Mouse (Mus musculus): Measurements from ENCODE around the gene Slc25a14.

Slc25a14 gene

DNA sequence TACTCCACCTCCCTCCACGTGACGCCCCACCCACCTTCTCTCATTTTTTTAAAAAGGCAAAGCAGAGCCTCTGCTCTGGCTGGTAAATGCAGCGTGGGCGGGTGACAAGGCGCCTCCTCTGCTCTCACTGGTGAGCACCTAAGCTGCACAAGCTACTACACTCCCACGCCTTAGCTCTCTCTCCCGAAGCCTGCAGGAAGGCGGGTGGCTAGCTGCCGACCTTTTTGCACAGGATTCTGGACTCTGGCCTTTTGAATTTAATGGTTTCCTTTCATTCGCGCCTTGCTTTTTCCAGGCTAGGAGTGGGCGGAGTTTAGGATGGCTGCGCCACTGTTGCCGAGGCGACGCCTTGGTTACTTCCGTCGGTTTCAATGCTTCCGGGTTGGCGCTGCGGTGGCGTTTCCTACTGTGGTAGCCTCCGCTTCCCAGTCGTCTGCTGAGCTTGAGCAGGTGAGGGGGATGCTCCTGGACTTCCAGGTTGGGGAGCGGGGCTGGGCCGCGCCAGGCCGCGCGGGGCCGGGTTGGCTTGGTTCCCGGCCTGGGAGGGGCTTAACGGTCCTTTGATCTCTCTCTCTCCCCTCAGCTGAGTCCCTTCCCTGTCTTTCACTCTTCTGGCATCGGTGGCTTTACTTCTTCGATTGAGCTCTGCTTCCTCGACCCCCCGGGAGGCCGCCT lies at the start of gene Slc25a14:
TSS of gene Slc25a14 (plus strand) at position 35 of the 675 bp plus-strand sequence.
- peak; percentile 68 for DNase-seq (ENCODE audit: low read depth, low spot score)

DNA sequence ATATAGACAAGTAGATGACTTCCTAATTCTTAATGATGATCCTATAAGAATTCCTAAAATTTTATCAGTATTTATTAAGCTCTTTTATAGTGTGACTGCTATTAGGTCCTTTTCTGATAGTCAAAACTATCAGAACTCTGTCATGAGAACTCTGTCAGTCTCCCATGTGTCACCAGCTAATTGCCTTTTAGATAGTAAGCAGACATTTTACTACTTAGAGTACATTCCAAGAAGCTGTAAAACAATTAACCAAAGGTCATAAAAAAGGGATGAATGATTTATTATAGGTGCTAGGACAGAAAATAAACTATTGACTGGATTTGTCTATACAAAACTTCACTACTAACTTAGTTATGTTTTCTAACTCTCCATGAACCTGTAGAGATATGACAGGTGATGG lies 39.9 kb upstream of the Slc25a14 start:
- no peak for DNase-seq (ENCODE audit: low read depth, low spot score)

DNA sequence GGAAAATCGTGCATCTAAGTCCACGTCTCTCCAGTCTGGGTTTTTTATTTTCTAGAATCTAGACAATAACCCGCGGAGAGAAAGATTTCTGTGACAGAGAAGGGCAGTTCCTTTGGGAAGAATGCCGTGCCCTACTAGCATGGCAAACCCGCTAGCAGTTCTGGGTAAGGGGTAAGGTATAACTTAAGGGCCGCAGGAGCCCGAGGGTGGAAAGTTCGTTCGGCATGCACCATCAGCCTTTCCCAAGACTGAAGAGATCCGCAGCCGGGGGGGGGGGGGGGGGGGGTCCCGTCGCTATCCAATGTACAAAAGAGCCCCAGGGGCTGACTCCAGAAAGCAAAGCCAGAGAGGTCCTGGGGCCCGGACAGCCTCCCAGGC lies 29.5 kb upstream of the Slc25a14 start:
- DNase-seq (ENCODE audit: low read depth, low spot score), result no peak

DNA sequence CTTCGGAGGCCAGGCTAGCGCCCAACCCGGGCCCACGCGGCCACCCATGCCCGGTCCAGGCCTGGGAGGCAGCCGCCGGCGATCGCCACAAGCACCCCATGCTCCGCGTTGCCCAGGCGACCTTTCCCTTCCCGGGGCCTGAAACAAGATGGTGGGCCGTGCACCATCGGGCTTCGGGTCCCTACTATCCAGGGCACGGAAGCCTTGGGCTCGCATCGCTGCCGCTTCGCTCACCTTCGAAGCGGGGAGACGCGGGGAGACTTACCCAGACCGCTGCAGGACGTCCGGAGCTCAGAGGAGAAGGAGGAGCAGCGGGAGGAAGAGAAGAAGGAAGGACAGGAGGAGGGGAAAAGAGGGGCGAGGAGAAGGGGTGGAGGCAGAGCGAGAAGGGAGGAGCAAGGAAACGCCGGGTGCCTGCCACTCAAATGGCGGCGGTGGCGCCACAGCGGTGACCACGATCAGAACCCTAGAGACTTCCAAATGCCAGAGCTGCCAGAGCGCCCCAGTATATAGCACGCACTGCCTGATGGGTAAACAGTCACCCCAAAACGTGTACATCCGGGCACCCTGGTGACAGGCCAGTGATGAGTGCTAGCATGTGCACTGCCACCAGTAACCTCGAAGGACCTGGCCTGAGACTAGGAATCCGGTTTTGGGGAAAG lies 29.0 kb upstream of the Slc25a14 start, which contains the start of gene Zfp280c:
TSS of gene Zfp280c (minus strand) at position 406 of the 662 bp plus-strand sequence.
- peak; percentile 38 for DNase-seq (ENCODE audit: low read depth, low spot score)

DNA sequence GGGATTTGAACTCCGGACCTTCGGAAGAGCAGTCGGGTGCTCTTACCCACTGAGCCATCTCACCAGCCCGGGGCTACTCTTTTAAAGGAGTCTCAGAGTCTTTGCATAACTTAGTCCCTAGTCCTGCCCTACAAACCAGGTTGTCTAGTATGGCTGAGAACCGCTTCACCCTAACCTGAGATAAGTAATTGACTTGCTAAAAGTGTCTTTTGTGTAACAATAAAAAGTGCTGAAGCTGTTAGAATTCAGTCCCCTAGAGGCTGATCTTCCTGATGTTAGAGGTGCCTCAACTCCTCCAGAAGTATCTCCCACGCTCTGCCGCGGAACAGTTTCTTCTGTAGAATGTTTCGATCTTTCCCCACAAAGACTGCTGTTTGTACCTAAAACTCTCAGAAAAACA lies 27.2 kb upstream of the Slc25a14 start:
- DNase-seq (ENCODE audit: low read depth, low spot score), result no peak

DNA sequence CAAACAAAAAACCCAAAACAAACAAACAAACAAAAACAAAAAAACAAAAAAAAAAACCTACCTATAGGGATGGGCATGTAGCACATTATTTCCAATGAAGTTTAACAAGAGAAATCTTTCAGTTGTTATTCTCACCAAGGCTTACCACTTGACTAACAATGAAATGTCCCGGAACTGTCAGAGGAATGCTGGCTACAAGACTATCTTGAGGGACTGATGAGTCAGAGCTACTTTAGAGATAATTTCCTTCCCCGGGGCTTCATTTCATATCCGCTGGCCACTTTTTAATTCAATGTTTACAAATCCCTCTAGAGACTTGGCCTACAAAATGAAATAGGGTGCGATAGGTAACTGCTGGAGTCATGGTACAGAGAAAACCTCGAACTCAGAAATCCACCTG lies 26.3 kb upstream of the Slc25a14 start:
- no peak for DNase-seq (ENCODE audit: low read depth, low spot score)

DNA sequence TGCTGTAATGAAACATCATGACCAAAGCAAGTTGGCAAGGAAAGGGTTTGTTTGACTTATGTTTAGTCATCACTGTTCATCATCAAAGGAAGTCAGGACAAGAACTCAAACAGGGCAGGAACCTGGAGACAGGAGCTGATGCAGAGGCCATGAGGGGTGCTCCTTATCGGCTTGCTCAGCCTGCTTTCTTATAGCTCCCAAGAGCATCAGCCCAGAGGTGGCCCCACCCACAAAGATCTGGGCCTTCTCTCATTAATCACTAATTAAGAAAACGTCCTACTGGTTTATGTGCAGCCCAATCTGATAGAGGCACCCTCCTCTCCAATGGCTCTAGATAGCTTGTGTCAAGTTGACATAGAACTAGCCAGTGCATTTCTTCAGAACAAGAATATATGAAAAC lies 18.3 kb upstream of the Slc25a14 start:
- no peak for DNase-seq (ENCODE audit: low read depth, low spot score)

DNA sequence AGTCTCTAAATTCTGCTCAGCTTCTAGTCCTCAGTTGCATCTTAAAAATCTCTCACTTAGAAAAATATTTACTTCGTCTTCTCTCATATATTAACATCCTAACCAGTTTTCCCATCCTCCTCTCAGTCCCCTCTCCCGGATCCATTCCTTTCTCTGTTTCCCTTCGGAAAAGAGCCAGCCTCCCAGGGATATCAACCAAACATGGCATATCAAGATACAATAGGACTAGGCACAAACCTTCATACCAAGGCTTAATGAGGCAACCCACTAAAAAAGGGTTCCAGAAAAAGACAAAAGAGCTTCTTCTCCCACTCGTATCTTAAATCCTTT lies 199 bp upstream of the Slc25a14 start:
- no peak for DNase-seq (ENCODE audit: low read depth, low spot score)

DNA sequence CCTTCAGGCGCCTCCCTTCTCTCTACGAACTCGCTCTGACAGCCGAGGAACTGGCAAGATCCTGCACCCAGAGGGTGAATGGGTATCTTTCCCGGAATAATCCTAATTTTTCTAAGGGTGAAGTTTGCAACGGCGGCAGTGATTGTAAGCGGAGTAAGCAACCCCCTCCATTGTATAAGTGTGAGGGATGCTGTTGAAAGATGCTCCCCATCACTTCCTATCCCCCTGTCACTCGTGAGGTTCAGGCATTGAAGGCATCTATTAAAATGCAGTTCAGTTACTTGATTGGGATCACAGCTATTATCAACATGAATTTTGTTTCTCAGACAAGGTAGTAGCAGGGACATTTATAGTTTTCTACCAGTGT lies 824 bp downstream of the Slc25a14 start:
- DNase-seq (ENCODE audit: low read depth, low spot score), result no peak

DNA sequence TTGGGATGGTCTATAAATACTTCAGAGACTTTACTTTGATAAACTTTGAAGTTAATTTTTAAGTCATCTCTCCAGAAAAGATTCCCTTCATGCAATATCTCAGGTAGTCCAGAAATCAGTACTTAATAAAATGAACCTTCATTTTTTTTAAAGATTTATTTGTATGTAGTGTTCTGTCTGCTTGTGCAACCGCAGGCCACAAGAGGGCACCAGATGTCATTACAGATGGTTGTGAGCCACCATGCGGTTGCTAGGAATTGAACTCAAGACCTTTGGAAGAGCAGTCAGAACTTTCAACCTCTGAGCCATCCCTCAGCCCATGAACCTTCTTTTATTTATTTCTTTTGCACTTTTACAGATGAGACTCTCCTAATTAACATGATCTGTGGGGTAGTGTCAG lies 13.8 kb downstream of the Slc25a14 start:
- no peak for DNase-seq (ENCODE audit: low read depth, low spot score)

DNA sequence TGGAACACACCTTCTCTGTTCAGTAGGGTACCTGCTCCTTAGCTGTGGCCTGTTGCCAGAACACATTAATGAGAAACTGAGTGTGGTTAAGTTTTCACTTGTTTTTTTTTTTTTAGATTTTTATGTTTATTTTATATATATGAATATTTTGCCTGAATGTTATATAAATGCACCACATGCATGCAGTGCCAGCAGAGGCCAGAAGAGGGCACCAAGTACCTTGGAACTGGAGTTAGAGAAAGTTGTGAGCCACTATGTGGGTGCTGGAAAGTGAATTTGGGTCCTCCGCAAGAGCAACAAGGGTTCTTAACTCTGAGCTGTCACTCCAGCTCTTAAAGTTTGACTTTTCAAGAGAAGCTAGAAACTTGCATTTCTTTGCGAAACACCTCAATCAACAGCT lies 20.9 kb downstream of the Slc25a14 start:
- no peak for DNase-seq (ENCODE audit: low read depth, low spot score)

DNA sequence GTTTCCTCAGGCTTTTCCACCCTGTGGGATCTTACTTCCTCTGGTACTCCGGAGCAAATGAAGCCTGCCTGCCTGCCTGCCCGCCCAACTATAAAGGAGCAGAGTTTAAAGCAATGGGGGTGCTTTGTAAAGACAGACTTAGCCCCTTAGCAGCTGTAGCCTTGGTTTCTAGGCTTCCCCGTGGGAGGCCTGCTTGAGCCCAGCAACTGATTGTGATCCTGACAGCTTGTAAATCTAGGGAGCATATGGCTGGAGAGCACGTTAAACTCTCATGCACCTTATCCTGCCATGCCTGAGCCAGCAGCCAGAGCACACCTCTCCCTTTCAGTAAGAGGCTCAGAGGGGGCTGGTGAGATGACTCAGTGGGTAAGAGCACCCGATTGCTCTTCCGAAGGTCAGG lies 43.6 kb downstream of the Slc25a14 start:
- peak; percentile 20 for DNase-seq (ENCODE audit: low read depth, low spot score)

DNA sequence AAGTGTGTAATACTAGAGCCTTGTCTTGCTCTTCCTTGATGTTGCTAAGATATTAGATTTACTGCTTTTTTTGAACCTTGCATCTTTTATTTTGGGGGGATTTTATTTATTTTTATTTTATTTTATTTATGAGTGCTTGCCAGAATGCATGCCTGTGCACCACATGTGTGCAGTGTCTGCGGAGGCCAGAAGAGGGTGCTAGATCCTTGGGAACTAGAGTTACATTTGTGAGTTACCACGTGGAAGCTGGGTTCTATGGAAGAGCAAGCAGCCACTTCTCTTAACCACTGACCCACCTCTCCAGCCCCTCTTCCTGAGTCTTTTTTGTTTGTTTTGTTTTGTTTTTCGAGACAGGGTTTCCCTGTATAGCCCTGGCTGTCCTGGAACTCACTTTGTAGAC lies 46.4 kb downstream of the Slc25a14 start:
- no peak for DNase-seq (ENCODE audit: low read depth, low spot score)

DNA sequence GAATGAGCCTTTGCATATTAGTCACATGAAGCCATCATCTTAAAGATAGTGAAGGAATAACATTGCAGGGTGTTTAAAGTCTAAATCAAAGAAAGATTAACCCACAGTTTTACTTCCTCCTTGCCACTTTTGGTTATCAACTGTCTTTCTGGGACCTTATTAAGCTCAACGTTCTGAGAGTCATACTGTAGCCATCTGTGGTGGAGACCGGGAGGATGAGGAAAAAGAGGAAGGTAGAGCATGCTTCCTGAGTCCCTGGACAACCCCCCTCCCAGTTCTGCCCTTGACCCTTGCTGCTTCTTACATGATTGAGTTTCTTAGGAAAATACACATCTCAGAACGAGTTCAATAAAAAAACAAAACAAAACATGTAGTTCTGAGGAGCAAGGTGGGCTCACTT lies 48.5 kb downstream of the Slc25a14 start:
- no peak for DNase-seq (ENCODE audit: low read depth, low spot score)

DNA sequence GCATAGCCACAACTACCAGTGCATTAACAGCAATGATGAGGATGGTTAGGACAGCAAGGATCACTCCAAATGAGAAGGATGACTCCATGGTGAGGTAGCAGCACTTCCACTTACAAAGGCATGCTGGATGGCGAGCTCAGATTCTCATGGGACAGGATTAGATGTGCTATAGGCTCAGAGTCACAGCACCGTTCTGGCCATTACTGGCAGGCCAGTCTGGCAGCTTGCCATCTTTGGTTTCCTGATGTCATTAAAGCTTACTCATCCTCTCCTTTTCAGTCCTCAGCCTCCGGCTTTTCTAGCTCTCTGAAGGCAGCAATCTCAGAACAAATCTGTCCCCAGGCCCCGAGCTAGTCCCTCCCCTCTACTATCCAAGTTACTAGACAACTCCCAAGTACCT lies 51.0 kb downstream of the Slc25a14 start, which contains the start of gene Gpr119:
TSS of gene Gpr119 (minus strand) at position 308 of the 400 bp plus-strand sequence.
- no peak for DNase-seq (ENCODE audit: low read depth, low spot score)

DNA sequence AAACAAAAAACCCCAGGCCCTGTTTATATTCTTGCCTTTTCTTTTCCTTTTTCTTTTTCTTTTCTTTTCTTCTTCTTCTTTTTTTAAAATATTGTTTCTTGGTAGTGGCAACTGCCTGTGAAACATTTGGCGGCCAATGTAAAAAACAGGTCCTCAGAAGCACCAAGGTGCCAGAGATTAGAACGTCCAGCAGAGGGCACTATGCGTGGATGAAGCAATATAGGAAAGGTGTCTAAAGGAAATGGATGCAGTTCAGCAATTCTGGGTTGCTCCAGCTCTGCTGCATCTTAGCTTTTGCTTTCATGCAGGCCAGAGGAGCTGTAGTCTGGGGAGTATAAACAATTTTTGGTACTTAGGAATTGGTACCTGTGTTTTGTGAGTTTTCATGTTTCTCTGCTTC lies 60.2 kb downstream of the Slc25a14 start:
- peak; percentile 14 for DNase-seq (ENCODE audit: low read depth, low spot score)

DNA sequence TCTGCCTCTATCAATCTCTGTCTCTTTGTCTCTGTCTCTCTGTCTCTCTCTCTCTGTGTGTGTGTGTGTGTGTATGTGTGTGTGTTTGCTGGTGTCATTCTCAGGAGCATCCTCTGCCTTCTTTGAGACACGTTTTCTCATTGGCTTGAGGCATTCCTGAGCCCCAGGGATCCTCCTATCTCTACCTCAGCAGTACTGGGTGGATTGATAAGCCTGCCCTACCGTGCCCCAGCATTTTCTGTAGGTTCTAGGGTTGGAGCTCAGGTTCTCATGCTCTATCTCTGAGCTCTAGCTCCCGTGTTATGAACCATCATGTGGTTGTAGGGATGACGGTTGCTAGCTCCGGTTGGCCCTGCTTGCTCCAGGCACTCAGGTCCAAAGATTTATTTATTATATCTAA lies 60.6 kb downstream of the Slc25a14 start:
- no peak for DNase-seq (ENCODE audit: low read depth, low spot score)

DNA sequence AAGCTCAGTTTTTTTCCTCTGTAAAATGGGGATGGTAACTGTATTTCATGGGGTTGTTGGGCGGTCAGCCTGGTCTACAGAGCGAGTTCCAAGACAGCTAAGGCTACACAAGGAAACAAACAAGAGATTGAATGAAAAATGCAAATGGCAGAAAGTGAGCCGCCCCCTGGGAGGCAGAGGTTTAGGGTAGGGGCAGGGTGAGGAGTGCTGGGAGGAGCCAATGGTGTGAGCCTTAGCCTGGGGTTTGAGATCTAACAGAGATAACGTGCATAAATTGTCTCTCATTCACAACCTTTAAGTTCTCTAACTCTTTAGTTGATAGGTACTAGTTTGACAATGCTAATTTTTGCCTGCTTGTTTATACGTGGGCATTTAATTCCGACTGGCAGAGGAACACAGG lies 71.2 kb downstream of the Slc25a14 start:
- DNase-seq (ENCODE audit: low read depth, low spot score), result no peak

DNA sequence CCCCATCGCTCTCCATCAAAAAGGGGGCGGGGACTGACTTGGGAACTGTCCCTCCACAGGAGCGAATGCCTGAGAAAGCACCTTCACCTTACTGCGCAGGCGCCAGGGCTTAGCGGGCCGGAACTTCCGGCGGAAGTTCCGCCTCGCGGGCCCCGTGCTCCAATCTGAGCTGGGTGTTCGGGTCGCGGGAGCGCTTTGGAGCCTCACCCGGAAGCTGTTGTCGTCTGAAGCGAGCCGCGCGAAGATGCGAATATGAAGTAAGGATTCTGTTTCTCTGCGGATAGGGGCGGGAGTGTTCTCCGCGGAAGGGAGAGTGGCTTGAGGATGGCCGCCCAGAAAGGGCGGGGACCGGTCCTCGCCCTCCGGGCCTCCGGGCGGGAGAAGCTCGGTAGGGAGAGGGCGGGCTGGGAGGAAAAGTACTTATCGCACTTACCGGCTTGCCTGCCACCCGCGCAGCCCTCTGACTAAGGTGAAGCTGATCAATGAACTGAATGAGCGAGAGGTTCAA lies 71.7 kb downstream of the Slc25a14 start, which contains the start of gene Rbmx2:
TSS of gene Rbmx2 (plus strand) at position 141 of the 508 bp plus-strand sequence.
- peak; percentile 87 for DNase-seq (ENCODE audit: low read depth, low spot score)

DNA sequence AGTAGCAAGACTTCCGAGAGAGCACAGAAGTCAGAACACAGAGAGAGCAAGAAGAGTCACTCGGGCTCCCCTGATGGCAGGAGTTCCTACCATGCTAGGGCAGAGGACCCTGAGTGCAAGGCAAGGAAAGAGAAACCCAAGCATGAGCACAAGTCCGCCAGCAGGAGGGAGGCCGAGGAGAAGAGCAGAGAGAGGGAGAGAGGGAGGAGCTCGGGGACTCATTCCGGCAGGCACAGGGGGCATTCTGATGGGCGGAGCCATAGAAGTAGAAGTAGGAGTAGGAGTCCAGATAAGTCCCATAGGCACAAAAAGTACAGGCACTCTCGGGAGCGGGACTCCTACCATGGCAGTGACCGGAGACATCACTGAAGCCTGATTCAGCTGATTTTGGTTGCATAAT lies 86.5 kb downstream of the Slc25a14 start:
- DNase-seq (ENCODE audit: low read depth, low spot score), result no peak
